Mouse (Mus musculus) brain, embryonic 14.5 days (tissue): ENCODE data around the gene Nbeal2.

Source experiments
- CTCF ChIP-seq: fragments of 200-500 bp; IDR thresholded peaks from 2 replicates; pipeline ENCODE4 v1.5.1; 2012; ENCODE audit warnings: inconsistent platforms, mild to moderate bottlenecking, moderate library complexity, borderline replicate concordance; ENCODE audit not compliant: insufficient read depth, insufficient read length; ENCODE audit errors: extremely low read depth
- POLR2A ChIP-seq: fragments of 200-500 bp; IDR thresholded peaks from 2 replicates; pipeline ENCODE4 v1.6.1; 2012; ENCODE audit warnings: mild to moderate bottlenecking, inconsistent platforms, borderline replicate concordance; ENCODE audit not compliant: poor library complexity, insufficient read depth, insufficient read length, severe bottlenecking; ENCODE audit errors: extremely low read depth

- TF ChIP-seq CTCF = no peak
- no peak for TF ChIP-seq POLR2A
Measured at GRCm38 (mm10) chr9:110644295-110644694, 9.7 kb downstream of the Nbeal2 start.
